Mouse (Mus musculus) bone marrow macrophage, adult 2 months (primary cell): ENCODE measurements around the gene Lamp1.

Source experiments
- CTCF ChIP-seq: IDR thresholded peaks from 2 replicates; pipeline ENCODE4 v1.5.1; 2012; ENCODE audit warnings: low read depth, mild to moderate bottlenecking, low read length, moderate library complexity
- POLR2A ChIP-seq: IDR thresholded peaks from 2 replicates; pipeline ENCODE4 v1.6.1; 2012; ENCODE audit warnings: mild to moderate bottlenecking, low read depth, low read length, borderline replicate concordance

GRCm38 (mm10) chr8:13204371-13205140 lies 45.6 kb downstream of the Lamp1 start:
- TF ChIP-seq POLR2A = no peak
- TF ChIP-seq CTCF = no peak
